Mouse (Mus musculus) olfactory bulb, adult 2 months (tissue): ENCODE results near the gene Klf2.

Source experiments
- CTCF ChIP-seq: fragments of 200-500 bp; IDR thresholded peaks from 2 replicates; pipeline ENCODE4 v1.5.1; 2012; ENCODE audit warnings: low read depth, mild to moderate bottlenecking, low read length, moderate library complexity; ENCODE audit not compliant: insufficient read depth
- POLR2A ChIP-seq: fragments of 200-500 bp; IDR thresholded peaks from 2 replicates; pipeline ENCODE4 v1.6.1; 2012; ENCODE audit warnings: mild to moderate bottlenecking, low read depth, low read length, moderate library complexity; ENCODE audit not compliant: insufficient read depth

GRCm38 (mm10) chr8:72336273-72336672 lies 17.4 kb downstream of the Klf2 start:
- no peak for TF ChIP-seq POLR2A
- no peak for TF ChIP-seq CTCF
